In the genomic region with DNA sequence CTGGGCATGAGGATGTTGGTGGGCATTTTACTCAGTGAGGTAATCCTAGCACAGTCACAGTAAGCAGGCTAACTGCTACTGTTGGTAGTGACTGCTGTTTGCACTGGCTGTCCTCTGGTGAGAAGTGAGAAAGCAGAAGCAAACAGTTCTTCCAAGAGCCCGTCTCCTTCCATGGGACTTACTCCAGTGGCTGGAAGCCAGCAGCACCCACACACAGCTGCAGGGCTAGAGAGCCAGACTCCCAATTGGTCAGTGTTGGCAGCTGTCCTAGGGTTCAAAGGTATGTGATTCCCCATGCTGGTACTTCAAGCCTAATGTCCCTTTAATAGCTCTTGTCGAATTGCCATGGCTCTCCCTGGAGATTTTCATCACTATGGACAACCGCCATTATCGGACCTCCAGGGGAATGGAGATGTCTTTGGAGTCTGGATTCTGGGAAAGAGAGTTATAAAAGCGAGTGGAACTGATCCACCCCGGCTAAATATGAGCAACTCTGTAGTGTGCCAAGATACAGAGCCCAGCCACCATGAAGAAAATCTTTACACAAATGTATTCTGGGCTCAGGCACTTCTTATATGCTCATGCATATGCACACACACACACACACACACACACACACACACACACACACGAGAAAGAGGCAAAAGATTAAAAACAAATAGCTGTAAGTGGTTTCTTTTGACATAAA, we compare ENCODE assay signal across 10 mouse cellular contexts. TPM values are rescaled to one million over a fixed set of nuclear protein-coding genes. Genes with fewer than 3 reads are reported as not detected.
A peak's percentile ranks its signal among the peaks of the same experiment; 100 is the strongest.
DNase-seq lines count a peak whose midpoint lies in the region; ATAC-seq and TF ChIP-seq lines count a peak whose summit lies in the region.
"Had no signal": no experiment of that assay in that cellular context is flagged by ENCODE, and none has a peak within 500 bp of the region (broad histone marks: within the 10 kb centered on the region; RNA-seq: fewer than 3 reads in every experiment).

No protein-coding gene starts in this region.

- no peaks in the 10 kb centered on the region for H3K27me3 ChIP-seq in embryonic facial prominence, embryonic 14.5 days (replicated peaks; ENCODE audit: control insufficient read depth, insufficient read depth, low read length)
- H3K27me3 ChIP-seq in embryonic facial prominence, embryonic 10.5 days (replicated peaks; ENCODE audit: low read depth, poor library complexity, severe bottlenecking), result no peaks in the 10 kb centered on the region
- H3K27me3 ChIP-seq in hindbrain, postnatal 0 days (ENCODE audit: insufficient read depth, low read length), result no peaks in the 10 kb centered on the region

- no peak overlapping the region for H3K9ac ChIP-seq in embryonic facial prominence, embryonic 14.5 days (ENCODE audit: low read depth, low read length)
- no peak overlapping the region for H3K9ac ChIP-seq in hindbrain, postnatal 0 days (replicated peaks; ENCODE audit: low read length)

- no peak overlapping the region for H3K27ac ChIP-seq in embryonic facial prominence, embryonic 14.5 days (replicated peaks; ENCODE audit: low read depth, low read length)
- no peak overlapping the region for H3K27ac ChIP-seq in embryonic facial prominence, embryonic 10.5 days (replicated peaks)
- no peak overlapping the region; the same call in 1 of the 2 replicates for H3K27ac ChIP-seq in hindbrain, postnatal 0 days
- H3K27ac ChIP-seq: macrophage had no signal

- TF ChIP-seq CTCF in hindbrain, postnatal 0 days (IDR thresholded peaks at IDR 0.05; ENCODE audit: low read depth), result no peak

- no peak overlapping the region for H3K4me2 ChIP-seq in embryonic facial prominence, embryonic 14.5 days (ENCODE audit: low read depth, low read length)
- no peak overlapping the region for H3K4me2 ChIP-seq in hindbrain, postnatal 0 days (ENCODE audit: low read depth, low read length)

- no peaks in the 10 kb centered on the region for H3K9me3 ChIP-seq in embryonic facial prominence, embryonic 14.5 days (ENCODE audit: control insufficient read depth, low read length)
- no peaks in the 10 kb centered on the region for H3K9me3 ChIP-seq in embryonic facial prominence, embryonic 10.5 days
- H3K9me3 ChIP-seq in hindbrain, postnatal 0 days (ENCODE audit: low read length), result no peaks in the 10 kb centered on the region

- 50% methylated on average over 7 of the region's 7 CpGs for WGBS in embryonic facial prominence, embryonic 14.5 days
- 76% methylated on average over 7 of the region's 7 CpGs for WGBS in embryonic facial prominence, embryonic 10.5 days
- whole genome bisulfite sequencing in hindbrain, postnatal 0 days, result 37% methylated on average over 7 of the region's 7 CpGs

- no peaks in the 10 kb centered on the region for H3K36me3 ChIP-seq in embryonic facial prominence, embryonic 14.5 days (ENCODE audit: control insufficient read depth, insufficient read depth, low read length)
- 0 out of 2 replicates have a peak, but pooled peaks cover 6% of the 10 kb centered on the region for H3K36me3 ChIP-seq in embryonic facial prominence, embryonic 10.5 days (replicated peaks)
- no peaks in the 10 kb centered on the region for H3K36me3 ChIP-seq in hindbrain, postnatal 0 days (ENCODE audit: insufficient read depth, low read length)

- ATAC-seq in embryonic facial prominence, embryonic 14.5 days (ENCODE audit: low read depth), result peak; percentile 30; the same call in 1 of the 2 replicates
- peak; percentile 77 for ATAC-seq in hindbrain, postnatal 0 days
- no peak for ATAC-seq in monocyte, adult 5-6 weeks (replicated peaks; ENCODE audit: insufficient number of reproducible peaks, low FRiP score, low TSS enrichment, poor library complexity, severe bottlenecking)

- H3K4me3 ChIP-seq in embryonic facial prominence, embryonic 14.5 days (ENCODE audit: low read depth, low read length), result no peak overlapping the region
- H3K4me3 ChIP-seq in embryonic facial prominence, embryonic 10.5 days, result no peak overlapping the region
- no peak overlapping the region for H3K4me3 ChIP-seq in hindbrain, postnatal 0 days (ENCODE audit: low read length)

- H3K4me1 ChIP-seq in embryonic facial prominence, embryonic 14.5 days (ENCODE audit: control insufficient read depth, insufficient read depth, low read length), result no peaks in the 10 kb centered on the region
- H3K4me1 ChIP-seq in embryonic facial prominence, embryonic 10.5 days, result no peaks in the 10 kb centered on the region; the same call in 1 of the 2 replicates
- H3K4me1 ChIP-seq in hindbrain, postnatal 0 days (ENCODE audit: insufficient read depth, low read length), result no peaks in the 10 kb centered on the region

- peak; percentile 23 for DNase-seq in embryonic facial prominence, embryonic 14.5 days (ENCODE audit: low spot score)
- DNase-seq in embryonic facial prominence, embryonic 10.5 days (ENCODE audit: low spot score), result no peak
- peak; percentile 77 for DNase-seq in 3T3-L1 (ENCODE audit: low read depth, low spot score)
- DNase-seq in frontal cortex, adult 2 months (ENCODE audit: extremely low spot score in 1 of 2, low spot score in 1 of 2), result peak; percentile 48 to 58
- DNase-seq in hindbrain, postnatal 0 days (ENCODE audit: low spot score), result peak; percentile 69
- DNase-seq in lung, postnatal 25 days (ENCODE audit: low spot score), result peak; percentile 25
- DNase-seq in testis, postnatal 14 days (ENCODE audit: low spot score), result peak; percentile 41

RNA-seq across cellular contexts. Expression of gene Rbm28, which starts 47.2 kb away (rescaled TPM):
- polyA plus RNA-seq in embryonic facial prominence, embryonic 14.5 days (2014; fragmentation: Nextera tagmentation; extraction: Ambion mirVana), result 35.9 and 39.5 TPM in 2 replicates
- polyA plus RNA-seq in embryonic facial prominence, embryonic 10.5 days (2016; fragmentation: Nextera tagmentation; extraction: Ambion mirVana), result 53.9 and 60.6 TPM in 2 replicates
- polyA plus RNA-seq in frontal cortex, adult 2 months (2012; rRNA removed), result 57.3 and 58.3 TPM in 2 replicates
- total RNA-seq in hindbrain, postnatal 0 days (2014; rRNA removed), result 13.8 and 16.3 TPM in 2 replicates
- polyA plus RNA-seq in hindbrain, postnatal 0 days (2015; fragmentation: Nextera tagmentation; extraction: Ambion mirVana), result 18.8 and 19.9 TPM in 2 replicates
- 50.0 to 66.4 TPM (median 59.6 TPM) in 3 replicates for total RNA-seq in monocyte, adult 5-6 weeks (2017)

RNA-seq across cellular contexts. Expression of gene Lep, which starts 57.5 kb away (rescaled TPM):
- 0.18 TPM in 1 of 2 replicates, not detected in the other for polyA plus RNA-seq in embryonic facial prominence, embryonic 14.5 days (2014; fragmentation: Nextera tagmentation; extraction: Ambion mirVana)
- polyA plus RNA-seq in embryonic facial prominence, embryonic 10.5 days (2016; fragmentation: Nextera tagmentation; extraction: Ambion mirVana), result not detected in 2 replicates
- polyA plus RNA-seq in frontal cortex, adult 2 months (2012; rRNA removed), result not detected in 2 replicates
- not detected in 2 replicates for total RNA-seq in hindbrain, postnatal 0 days (2014; rRNA removed)
- not detected in 2 replicates for polyA plus RNA-seq in hindbrain, postnatal 0 days (2015; fragmentation: Nextera tagmentation; extraction: Ambion mirVana)
- total RNA-seq in monocyte, adult 5-6 weeks (2017), result not detected in 3 replicates
- polyA plus RNA-seq: cortical plate, adult 2 months; macrophage had no signal
